Mouse (Mus musculus) liver, embryonic 14.5 days (tissue): ENCODE measurements around the gene Casq1.

Source experiments
- CTCF ChIP-seq: IDR thresholded peaks from 2 replicates; pipeline ENCODE4 v1.5.1; 2016; ENCODE audit warnings: antibody characterized with exemption, low read depth, control low read depth
- EP300 ChIP-seq: IDR thresholded peaks from 2 replicates; pipeline ENCODE4 v1.6.1; 2016; ENCODE audit warnings: antibody characterized with exemption, low read depth

DNA sequence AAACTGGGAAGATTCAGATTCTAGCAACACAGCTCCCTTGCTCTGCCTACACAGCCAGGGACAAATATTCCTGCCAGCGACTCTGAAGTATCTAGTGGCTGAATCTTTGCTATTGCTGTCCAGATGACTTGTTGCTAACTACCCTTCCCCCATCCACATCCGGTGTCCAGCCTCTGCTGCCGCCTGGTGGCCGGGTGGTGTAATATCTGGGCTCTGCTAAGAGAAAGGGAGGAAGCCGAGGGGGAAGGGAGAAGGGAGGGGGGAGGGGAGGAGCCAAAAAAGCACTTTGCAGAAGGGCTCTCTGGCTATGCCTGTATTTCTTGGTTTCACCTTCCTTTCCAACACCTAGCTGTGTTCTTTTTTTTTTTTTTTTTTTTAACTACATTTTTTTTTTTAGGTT, 2.5 kb downstream of the Casq1 start:
- TF ChIP-seq CTCF, result peak; percentile 97
- peak; percentile 17; the same call in 1 of the 2 replicates for TF ChIP-seq EP300
